ENCODE assay signal across 19 mouse cellular contexts in the genomic region with DNA sequence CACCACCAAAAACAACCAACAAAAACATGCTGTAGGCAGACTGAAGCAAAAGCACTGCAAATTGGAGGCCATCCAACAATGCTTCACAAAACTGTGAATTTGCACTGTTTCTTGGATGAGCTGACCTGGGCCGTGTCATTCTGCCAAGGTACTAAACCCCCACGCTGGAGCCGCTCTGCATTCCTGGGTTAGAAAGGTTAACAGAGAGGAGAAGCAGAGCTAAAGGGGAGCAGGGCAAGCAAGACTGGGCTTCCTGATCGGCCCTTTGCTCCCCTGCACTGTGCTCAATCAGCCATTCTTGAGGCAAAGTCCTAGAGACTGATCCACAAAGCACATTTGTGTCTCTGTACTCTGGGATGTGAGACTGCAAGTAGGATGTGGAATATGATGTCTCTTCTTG. TPM values are rescaled to one million over a fixed set of nuclear protein-coding genes. Genes with fewer than 3 reads are reported as not detected.
A peak's percentile ranks its signal among the peaks of the same experiment; 100 is the strongest.
DNase-seq lines count a peak whose midpoint lies in the region; ATAC-seq lines count a peak whose summit lies in the region.
"Had no signal": no experiment of that assay in that cellular context is flagged by ENCODE, and none has a peak within 500 bp of the region (broad histone marks: within the 10 kb centered on the region; RNA-seq: fewer than 3 reads in every experiment).

No protein-coding gene starts in this region.

- ATAC-seq in kidney, embryonic 14.5 days (ENCODE audit: low FRiP score, low TSS enrichment) = no peak
- ATAC-seq: forebrain, embryonic 16.5 days had no signal

- no peaks in the 10 kb centered on the region for H3K27me3 ChIP-seq in kidney, embryonic 14.5 days (ENCODE audit: control insufficient read depth, insufficient read depth, low read length)
- H3K27me3 ChIP-seq: embryonic facial prominence, embryonic 13.5 days; forebrain, embryonic 12.5 days; heart, embryonic 15.5 days; hindbrain, embryonic 15.5 days had no signal

- H3K9ac ChIP-seq in kidney, embryonic 14.5 days (ENCODE audit: low read depth, low read length) = no peak overlapping the region
- H3K9ac ChIP-seq: embryonic facial prominence, embryonic 13.5 days; forebrain, embryonic 12.5 days; heart, embryonic 15.5 days; hindbrain, embryonic 15.5 days had no signal

- H3K36me3 ChIP-seq in kidney, embryonic 14.5 days (ENCODE audit: control insufficient read depth, insufficient read depth, low read length) = no peaks in the 10 kb centered on the region
- H3K36me3 ChIP-seq: forebrain, embryonic 12.5 days; heart, embryonic 15.5 days had no signal

- peak; percentile 59 for DNase-seq in kidney, adult 18-20 months
- peak; percentile 94 for DNase-seq in kidney, adult 9 months
- DNase-seq in kidney, postnatal 10 days = peak; percentile 63
- DNase-seq in kidney, postnatal 4 days = peak; percentile 18 to 40
- no peak for DNase-seq in retina, embryonic 14.5 days (ENCODE audit: low spot score)
- DNase-seq in lung, postnatal 36 days = no peak
- DNase-seq: adrenal gland, adult 2 months; adrenal gland, postnatal 25 days; cerebellum, adult 8-10 months; cerebellum, postnatal 25 days; gastrocnemius, postnatal 10 days; heart, adult 2 months had no signal

- H3K4me3 ChIP-seq in kidney, embryonic 14.5 days (ENCODE audit: low read length) = no peak overlapping the region
- H3K4me3 ChIP-seq: embryonic facial prominence, embryonic 13.5 days; forebrain, embryonic 12.5 days; heart, adult 2 months; heart, embryonic 15.5 days; hindbrain, embryonic 15.5 days had no signal

- no peaks in the 10 kb centered on the region for H3K9me3 ChIP-seq in kidney, embryonic 14.5 days (ENCODE audit: control insufficient read depth, low read length)
- H3K9me3 ChIP-seq: embryonic facial prominence, embryonic 13.5 days; forebrain, embryonic 12.5 days; heart, embryonic 15.5 days; hindbrain, embryonic 15.5 days had no signal

- H3K27ac ChIP-seq in kidney, embryonic 14.5 days (ENCODE audit: low read depth, low read length) = no peak overlapping the region
- H3K27ac ChIP-seq: embryonic facial prominence, embryonic 13.5 days; forebrain, embryonic 12.5 days; heart, adult 2 months; heart, embryonic 15.5 days; hindbrain, embryonic 15.5 days had no signal

- H3K4me2 ChIP-seq in kidney, embryonic 14.5 days (replicated peaks; ENCODE audit: low read depth, low read length) = no peak overlapping the region
- H3K4me2 ChIP-seq: embryonic facial prominence, embryonic 13.5 days; forebrain, embryonic 12.5 days; heart, embryonic 11.5 days; heart, embryonic 15.5 days; hindbrain, embryonic 15.5 days had no signal

- no peaks in the 10 kb centered on the region for H3K4me1 ChIP-seq in kidney, embryonic 14.5 days (ENCODE audit: control insufficient read depth, insufficient read depth, low read length)
- H3K4me1 ChIP-seq: embryonic facial prominence, embryonic 13.5 days; heart, embryonic 15.5 days; hindbrain, embryonic 15.5 days had no signal

- 56% methylated on average over 4 of the region's 4 CpGs for WGBS in kidney, embryonic 14.5 days

RNA-seq across cellular contexts. Expression of a gene that starts 25.5 kb away (rescaled TPM):
- 17.7 and 19.7 TPM in 2 replicates for polyA plus RNA-seq in kidney, embryonic 14.5 days (2014; fragmentation: Nextera tagmentation; extraction: Ambion mirVana)

Comparison
In these comparisons a context has a peak if more than half of its experiments do, and no peak if none do; other contexts are left out.
1. DNase-seq: peak in kidney, adult 18-20 months (single experiment), kidney, adult 9 months (single experiment), kidney, postnatal 10 days (single experiment) and kidney, postnatal 4 days (2 of 2); none in retina, embryonic 14.5 days (single experiment) and lung, postnatal 36 days (single experiment).